Mouse (Mus musculus): Measurements from ENCODE around the gene Zfp217. TPM values are rescaled to one million over a fixed set of nuclear protein-coding genes. Genes with fewer than 3 reads are reported as not detected.

Gene Zfp217
- total and polyA plus RNA-seq, 3 experiments = 5.3 to 12.1 (median 10.0) TPM

DNA sequence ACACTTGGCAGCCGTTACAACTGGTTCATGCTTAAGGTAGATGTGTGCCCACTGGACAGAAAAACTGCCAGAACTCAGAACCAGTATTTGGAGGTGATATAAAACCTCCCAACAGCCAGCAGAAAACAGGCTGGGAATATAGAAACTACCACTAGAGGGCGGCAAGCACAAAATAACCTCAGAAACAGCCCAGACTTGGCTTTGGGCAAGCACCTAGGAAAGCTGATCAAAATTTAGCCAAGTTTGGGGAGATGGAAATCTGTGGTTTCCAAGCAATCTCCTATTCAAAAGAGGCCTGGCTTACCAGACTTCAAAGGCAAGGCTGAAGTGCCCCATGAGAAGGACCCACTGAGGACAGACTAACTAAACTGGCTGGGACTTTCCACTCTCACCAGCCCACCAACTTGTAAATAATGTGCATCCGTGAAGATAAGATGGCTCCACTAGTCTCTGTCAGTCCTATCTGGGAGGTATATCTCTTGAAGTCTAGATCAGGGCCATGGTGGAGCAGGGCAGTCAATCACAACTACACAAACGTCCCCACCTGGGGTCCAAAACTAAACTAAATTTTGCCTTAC is 31.1 kb downstream of the Zfp217 start:
- Histone ChIP-seq H3K79me2 (replicated peaks; ENCODE audit: control insufficient read depth, extremely low read depth, insufficient read depth, poor library complexity, severe bottlenecking) (peaks cover 38% of the 10 kb centered on the region), H3K9ac (ENCODE audit: insufficient read depth, low read depth) (0 out of 2 replicates have a peak overlapping the region, but pooled peaks have one; percentile 9), H3K27me3 (replicated peaks) (no peaks in the 10 kb centered on the region), H3K4me2 (ENCODE audit: insufficient read depth, low read depth, poor library complexity, severe bottlenecking) (peak overlapping the region; percentile 33; the same call in 1 of the 2 replicates), H3K4me1 (ENCODE audit: control insufficient read depth in 1 of 2, insufficient read depth in 2 of 2) (peaks cover 21 to 59% of the 10 kb centered on the region in 2 experiments), H3K27ac (ENCODE audit: insufficient read depth, low read depth) (peak overlapping the region; percentile 62), H3K9me3 (replicated peaks; ENCODE audit: low read length) (no peaks in the 10 kb centered on the region), H3K36me3 (replicated peaks in 1 of 2; ENCODE audit: control insufficient read depth in 1 of 2, insufficient read depth in 1 of 2, low read length in 1 of 2) (peaks cover 64 to 90% of the 10 kb centered on the region in 2 experiments), H3K4me3 (replicated peaks in 1 of 3; ENCODE audit: low read depth in 2 of 3, low read length in 2 of 3, poor library complexity in 1 of 3) (no peak overlapping the region)
- in situ Hi-C loops (cut with MboI; ENCODE audit: low pct_ligation_motif_present, low pct_unique_long_range_greater_than_20kb, low sequenced_read_pairs) (loop anchor here (5.0 to 25.0 kb wide), 3 partner anchors 128 to 396 kb away; no protein-coding TSS in a partner anchor), dilution Hi-C loops (cut with MboI; ENCODE audit: extremely low pct_ligation_motif_present, extremely low pct_unique_long_range_greater_than_20kb, low sequenced_read_pairs) (no loop called here)
- DNase-seq (ENCODE audit: extremely low read depth) = peak; percentile 80
- TF ChIP-seq NELFE (IDR thresholded peaks at IDR 0.05; ENCODE audit: low read depth, low read length) (no peak), TCF12 (IDR thresholded peaks at IDR 0.05; ENCODE audit: low read depth, low read length) (no peak), ZC3H11A (IDR thresholded peaks at IDR 0.05; ENCODE audit: low read depth, low read length) (peak; percentile 81), MYC (IDR thresholded peaks at IDR 0.05; ENCODE audit: low read depth, low read length) (no peak), SMC3 (IDR thresholded peaks at IDR 0.05; ENCODE audit: low read depth, low read length) (peak; percentile 96), ZNF384 (IDR thresholded peaks at IDR 0.05; ENCODE audit: low read depth, low read length) (no peak), USF2 (conservative IDR thresholded peaks at IDR 0.05; ENCODE audit: low read depth, low read length) (no peak), GABPA (IDR thresholded peaks at IDR 0.05; ENCODE audit: insufficient replicate concordance, low read depth, low read length) (no peak), MXI1 (IDR thresholded peaks at IDR 0.05; ENCODE audit: low read depth, low read length) (no peak), POLR2AphosphoS2 (IDR thresholded peaks at IDR 0.05; ENCODE audit: low read depth, low read length) (no peak), SIN3A (IDR thresholded peaks at IDR 0.05; ENCODE audit: low read length) (no peak), CTCF (conservative IDR thresholded peaks at IDR 0.05 in 1 of 2, IDR thresholded peaks at IDR 0.05 in 1 of 2; ENCODE audit: low read depth in 2 of 2, low read length in 2 of 2) (peak; percentile 62 to 92), UBTF (IDR thresholded peaks at IDR 0.05; ENCODE audit: low read depth, low read length) (no peak), JUND (conservative IDR thresholded peaks at IDR 0.05; ENCODE audit: low read depth, low read length) (no peak), PAX5 (IDR thresholded peaks at IDR 0.05; ENCODE audit: low read length) (no peak), TBP (conservative IDR thresholded peaks at IDR 0.05; ENCODE audit: low read depth, low read length) (no peak), ZMIZ1 (IDR thresholded peaks at IDR 0.05; ENCODE audit: low read depth, low read length) (no peak), RCOR1 (conservative IDR thresholded peaks at IDR 0.05; ENCODE audit: low read depth, low read length) (no peak), KAT2A (IDR thresholded peaks at IDR 0.05; ENCODE audit: insufficient replicate concordance, low read length) (no peak), IRF4 (IDR thresholded peaks at IDR 0.05; ENCODE audit: low read depth, low read length) (peak; percentile 44), ETS1 (conservative IDR thresholded peaks at IDR 0.05; ENCODE audit: low read depth, low read length) (no peak), ZKSCAN1 (IDR thresholded peaks at IDR 0.05; ENCODE audit: borderline replicate concordance, low read depth, low read length) (no peak), NRF1 (IDR thresholded peaks at IDR 0.05; ENCODE audit: low read depth, low read length) (0 out of 2 replicates have a peak, but pooled peaks have one; percentile 11), BHLHE40 (IDR thresholded peaks at IDR 0.05; ENCODE audit: low read depth, low read length) (no peak), MEF2A (IDR thresholded peaks at IDR 0.05; ENCODE audit: borderline replicate concordance, low read depth, low read length) (0 out of 2 replicates have a peak, but pooled peaks have one; percentile 23), ELF1 (IDR thresholded peaks at IDR 0.05; ENCODE audit: low read depth, low read length) (no peak), JUN (IDR thresholded peaks at IDR 0.05; ENCODE audit: insufficient read depth, low read depth, low read length) (no peak), HCFC1 (IDR thresholded peaks at IDR 0.05; ENCODE audit: low read depth, low read length) (no peak), CHD2 (IDR thresholded peaks at IDR 0.05; ENCODE audit: low read length) (no peak), MAZ (IDR thresholded peaks at IDR 0.05; ENCODE audit: low read depth, low read length) (no peak), RAD21 (IDR thresholded peaks at IDR 0.05; ENCODE audit: low read depth, low read length) (peak; percentile 93), CHD1 (IDR thresholded peaks at IDR 0.05; ENCODE audit: low read depth, low read length) (no peak), MAX (IDR thresholded peaks at IDR 0.05; ENCODE audit: low read length) (no peak), E2F4 (IDR thresholded peaks at IDR 0.05; ENCODE audit: insufficient replicate concordance, low read depth, low read length) (no peak), EP300 (IDR thresholded peaks at IDR 0.05; ENCODE audit: low read length) (no peak), USF1 (IDR thresholded peaks at IDR 0.05; ENCODE audit: low read depth, low read length) (no peak), POLR2A (IDR thresholded peaks at IDR 0.05; ENCODE audit: low read depth, low read length) (no peak), MAFK (IDR thresholded peaks at IDR 0.05; ENCODE audit: insufficient replicate concordance, low read length) (no peak)

Measured in CH12.LX (cell line).